ENCODE assay signal across 21 mouse cellular contexts in the genomic region with DNA sequence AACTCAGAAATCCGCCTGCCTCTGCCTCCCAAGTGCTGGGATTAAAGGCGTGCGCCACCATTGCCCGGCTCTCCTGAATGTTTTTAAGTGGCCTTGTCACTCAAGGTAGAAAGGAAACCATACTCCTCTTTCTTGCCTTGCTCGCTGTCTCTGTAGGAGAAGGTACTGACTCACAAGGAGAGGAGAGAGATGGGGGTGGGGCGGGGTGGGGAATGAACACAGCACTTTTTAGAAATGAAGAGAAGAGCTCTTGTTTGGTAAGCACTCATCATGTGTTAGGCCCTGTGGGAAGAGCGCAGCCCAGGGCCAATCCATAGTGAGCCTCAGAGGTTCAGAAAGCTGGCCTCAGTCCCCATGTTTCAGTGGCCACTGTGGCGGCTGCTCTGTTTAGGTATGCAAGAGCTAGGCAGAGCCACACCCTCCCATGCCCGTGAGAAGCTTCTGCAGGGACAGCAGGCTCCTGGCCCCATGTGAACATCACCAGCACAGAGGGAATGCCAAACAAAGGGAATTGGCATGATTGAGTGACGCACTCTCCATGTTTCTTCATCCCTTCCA.
DNase-seq lines count a peak whose midpoint lies in the region; ATAC-seq and TF ChIP-seq lines count a peak whose summit lies in the region.
"Had no signal": no experiment of that assay in that cellular context is flagged by ENCODE, and none has a peak within 500 bp of the region (broad histone marks: within the 10 kb centered on the region; RNA-seq: fewer than 3 reads in every experiment).

No protein-coding gene starts in this region.

- no peaks in the 10 kb centered on the region for H3K4me1 ChIP-seq in intestine, embryonic 15.5 days (replicated peaks)
- H3K4me1 ChIP-seq in intestine, postnatal 0 days (replicated peaks; ENCODE audit: control insufficient read depth, insufficient read depth, low read length), result no peaks in the 10 kb centered on the region
- peaks cover 56% of the 10 kb centered on the region for H3K4me1 ChIP-seq in liver, embryonic 11.5 days (replicated peaks; ENCODE audit: control insufficient read depth, insufficient read depth, low read length)
- peaks cover 8% of the 10 kb centered on the region for H3K4me1 ChIP-seq in hindbrain, embryonic 13.5 days (replicated peaks)

- no peak overlapping the region for H3K9ac ChIP-seq in intestine, embryonic 15.5 days
- no peak overlapping the region for H3K9ac ChIP-seq in intestine, postnatal 0 days (ENCODE audit: low read depth, low read length)
- no peak overlapping the region for H3K9ac ChIP-seq in liver, embryonic 11.5 days (ENCODE audit: low read depth, low read length)
- no peak overlapping the region for H3K9ac ChIP-seq in hindbrain, embryonic 13.5 days
- H3K9ac ChIP-seq: embryonic facial prominence, embryonic 12.5 days; forebrain, postnatal 0 days; hindbrain, embryonic 12.5 days; kidney, embryonic 15.5 days had no signal

- H3K36me3 ChIP-seq in intestine, embryonic 15.5 days, result no peaks in the 10 kb centered on the region
- H3K36me3 ChIP-seq in intestine, postnatal 0 days (ENCODE audit: control insufficient read depth, insufficient read depth), result no peaks in the 10 kb centered on the region
- no peaks in the 10 kb centered on the region for H3K36me3 ChIP-seq in liver, embryonic 11.5 days (ENCODE audit: control insufficient read depth, insufficient read depth, low read length)
- H3K36me3 ChIP-seq in hindbrain, embryonic 13.5 days, result no peaks in the 10 kb centered on the region
- H3K36me3 ChIP-seq: embryonic facial prominence, embryonic 12.5 days; hindbrain, embryonic 12.5 days; kidney, embryonic 15.5 days; limb, embryonic 10.5 days had no signal

- no peak overlapping the region for H3K4me2 ChIP-seq in intestine, embryonic 15.5 days (replicated peaks)
- no peak overlapping the region for H3K4me2 ChIP-seq in intestine, postnatal 0 days (replicated peaks; ENCODE audit: low read depth)
- no peak overlapping the region for H3K4me2 ChIP-seq in liver, embryonic 11.5 days
- H3K4me2 ChIP-seq in hindbrain, embryonic 13.5 days, result no peak overlapping the region
- H3K4me2 ChIP-seq: embryonic facial prominence, embryonic 12.5 days; hindbrain, embryonic 12.5 days; kidney, embryonic 15.5 days had no signal

- ATAC-seq in intestine, embryonic 15.5 days, result 0 out of 2 replicates have a peak, but pooled peaks have one; percentile 39
- ATAC-seq in intestine, postnatal 0 days, result no peak
- peak; percentile 48 for ATAC-seq in liver, embryonic 11.5 days (replicated peaks; ENCODE audit: low FRiP score)
- 0 out of 2 replicates have a peak, but pooled peaks have one; percentile 6 for ATAC-seq in megakaryocyte-erythroid progenitor cell, adult 5-6 weeks (replicated peaks; ENCODE audit: low FRiP score, low TSS enrichment, poor library complexity, severe bottlenecking)
- ATAC-seq in hindbrain, embryonic 13.5 days (ENCODE audit: low FRiP score), result no peak
- ATAC-seq: forebrain, postnatal 0 days; inflammation-experienced regulatory T-cells, adult 6 months had no signal

- H3K4me3 ChIP-seq in intestine, embryonic 15.5 days (replicated peaks), result no peak overlapping the region
- H3K4me3 ChIP-seq in intestine, postnatal 0 days (ENCODE audit: low read depth, low read length), result no peak overlapping the region
- H3K4me3 ChIP-seq in liver, embryonic 11.5 days (ENCODE audit: low read depth, low read length), result no peak overlapping the region
- H3K4me3 ChIP-seq in hindbrain, embryonic 13.5 days, result no peak overlapping the region
- H3K4me3 ChIP-seq: embryonic facial prominence, embryonic 12.5 days; hindbrain, embryonic 12.5 days; kidney, embryonic 15.5 days; limb, embryonic 10.5 days; megakaryocyte, embryonic 14.5 days had no signal

- WGBS in intestine, embryonic 15.5 days, result 87% methylated on average over 10 of the region's 10 CpGs
- WGBS in intestine, postnatal 0 days, result 89% methylated on average over 10 of the region's 10 CpGs
- 69% methylated on average over 10 of the region's 10 CpGs for WGBS in liver, embryonic 11.5 days
- WGBS in hindbrain, embryonic 13.5 days, result 87% methylated on average over 10 of the region's 10 CpGs

- DNase-seq in adrenal gland, postnatal 14 days, result peak; percentile 13
- DNase-seq in adrenal gland, adult 2 months, result no peak
- DNase-seq in liver, embryonic 11.5 days (ENCODE audit: low spot score), result no peak
- DNase-seq in layer of hippocampus, postnatal 10 days (ENCODE audit: low spot score in 2 of 2), result no peak
- DNase-seq: cerebellum, adult 9-11 months; forebrain, postnatal 0 days; kidney, postnatal 4 days; layer of hippocampus, adult 9-11 months; lung, adult 18-20 months; right cerebral cortex, adult 18-20 months; thymus, postnatal 36 days had no signal

- no peak for TF ChIP-seq CTCF in intestine, postnatal 0 days (IDR thresholded peaks at IDR 0.05; ENCODE audit: low read depth)

- H3K9me3 ChIP-seq in intestine, embryonic 15.5 days, result no peaks in the 10 kb centered on the region
- no peaks in the 10 kb centered on the region for H3K9me3 ChIP-seq in intestine, postnatal 0 days (ENCODE audit: control insufficient read depth)
- no peaks in the 10 kb centered on the region for H3K9me3 ChIP-seq in liver, embryonic 11.5 days (ENCODE audit: control insufficient read depth, low read length)
- no peaks in the 10 kb centered on the region for H3K9me3 ChIP-seq in hindbrain, embryonic 13.5 days
- H3K9me3 ChIP-seq: embryonic facial prominence, embryonic 12.5 days; hindbrain, embryonic 12.5 days; kidney, embryonic 15.5 days; limb, embryonic 10.5 days; megakaryocyte, embryonic 14.5 days had no signal

- no peaks in the 10 kb centered on the region for H3K27me3 ChIP-seq in intestine, embryonic 15.5 days (replicated peaks)
- no peaks in the 10 kb centered on the region for H3K27me3 ChIP-seq in intestine, postnatal 0 days (replicated peaks; ENCODE audit: control insufficient read depth, insufficient read depth, low read length)
- no peaks in the 10 kb centered on the region for H3K27me3 ChIP-seq in liver, embryonic 11.5 days (replicated peaks; ENCODE audit: control insufficient read depth, insufficient read depth, low read length)
- H3K27me3 ChIP-seq in hindbrain, embryonic 13.5 days, result no peaks in the 10 kb centered on the region
- H3K27me3 ChIP-seq: embryonic facial prominence, embryonic 12.5 days; hindbrain, embryonic 12.5 days; kidney, embryonic 15.5 days; megakaryocyte, embryonic 14.5 days had no signal

- H3K27ac ChIP-seq in intestine, embryonic 15.5 days, result no peak overlapping the region
- H3K27ac ChIP-seq in intestine, postnatal 0 days (ENCODE audit: low read depth, low read length), result no peak overlapping the region
- peak overlapping the region; percentile 33; the same call in 1 of the 2 replicates for H3K27ac ChIP-seq in liver, embryonic 11.5 days (ENCODE audit: low read depth, low read length)
- no peak overlapping the region for H3K27ac ChIP-seq in hindbrain, embryonic 13.5 days
- H3K27ac ChIP-seq: embryonic facial prominence, embryonic 12.5 days; hindbrain, embryonic 12.5 days; kidney, embryonic 15.5 days; limb, embryonic 10.5 days had no signal

Comparison
In these comparisons a context has a peak if more than half of its experiments do, and no peak if none do; other contexts are left out.
1. ATAC-seq: peak in intestine, embryonic 15.5 days (single experiment), liver, embryonic 11.5 days (single experiment) and megakaryocyte-erythroid progenitor cell, adult 5-6 weeks (single experiment); none in intestine, postnatal 0 days (single experiment) and hindbrain, embryonic 13.5 days (single experiment).